Mouse (Mus musculus) activated CD4-positive, CD25-positive, alpha-beta regulatory T cell, adult 9 weeks (primary cell): ENCODE data around the gene Pomt2. TPM values are rescaled to one million over a fixed set of nuclear protein-coding genes. Genes with fewer than 3 reads are reported as not detected.

Experiments
- polyA plus RNA-seq: library from polyadenylated mRNA; unstranded; fragments of 100-300 nt; shearing (Covaris generic); gene quantifications from one replicate; pipeline ENCODE4 v1.2.1, GENCODE M21; 2017

Gene Pomt2
- polyA plus RNA-seq: 4.7 TPM

GRCm38 (mm10) chr12:87147395-87148089 is at the start of gene Pomt2:
Gene Pomt2, minus strand, starts transcription at chr12:87147968.

GRCm38 (mm10) chr12:87146966-87147365 is 802 bp downstream of the Pomt2 start, which contains the start of gene Gstz1:
Gene Gstz1, plus strand, starts transcription at chr12:87147165.

GRCm38 (mm10) chr12:87102165-87102631 is 45.6 kb downstream of the Pomt2 start, which contains the start of gene Ngb:
Gene Ngb, minus strand, starts transcription at chr12:87102539.

Other genes with a start within 250 kb of the Pomt2 start
- gene Cipc, start 200.9 kb downstream of the Pomt2 start, polyA plus RNA-seq: 35.5 TPM
- gene Zdhhc22, start 157.5 kb downstream of the Pomt2 start, polyA plus RNA-seq: not detected
- gene Tmem63c, start 126.6 kb downstream of the Pomt2 start, polyA plus RNA-seq: 1.6 TPM
- not detected for gene Ngb, start 45.4 kb downstream of the Pomt2 start, polyA plus RNA-seq
- 9.2 TPM for gene Gstz1, start 803 bp downstream of the Pomt2 start, polyA plus RNA-seq
- gene Samd15, start 51.8 kb upstream of the Pomt2 start, polyA plus RNA-seq: 2.7 TPM
- gene Tmed8, start 52.5 kb upstream of the Pomt2 start, polyA plus RNA-seq: 6.1 TPM
- 1.7 TPM for gene Noxred1, start 90.8 kb upstream of the Pomt2 start, polyA plus RNA-seq
- 44.4 TPM for gene Vipas39, start 118.3 kb upstream of the Pomt2 start, polyA plus RNA-seq
- gene Ahsa1, start 118.5 kb upstream of the Pomt2 start, polyA plus RNA-seq: 227 TPM
- not detected for gene Ism2, start 151.7 kb upstream of the Pomt2 start, polyA plus RNA-seq
- 98.9 TPM for gene Sptlc2, start 240.4 kb upstream of the Pomt2 start, polyA plus RNA-seq